Mouse (Mus musculus): ENCODE measurements around the gene Olfr821. TPM values are rescaled to one million over a fixed set of nuclear protein-coding genes. Genes with fewer than 3 reads are reported as not detected.
"Not testable (repeated sequence)": the region's sequence is repeated elsewhere in the genome, so short reads cannot be mapped to it uniquely, and the experiment has no call there.

Gene Olfr821
- polyA plus RNA-seq (2014; fragmentation: Nextera tagmentation; extraction: Ambion mirVana) = not detected in 2 replicates

DNA sequence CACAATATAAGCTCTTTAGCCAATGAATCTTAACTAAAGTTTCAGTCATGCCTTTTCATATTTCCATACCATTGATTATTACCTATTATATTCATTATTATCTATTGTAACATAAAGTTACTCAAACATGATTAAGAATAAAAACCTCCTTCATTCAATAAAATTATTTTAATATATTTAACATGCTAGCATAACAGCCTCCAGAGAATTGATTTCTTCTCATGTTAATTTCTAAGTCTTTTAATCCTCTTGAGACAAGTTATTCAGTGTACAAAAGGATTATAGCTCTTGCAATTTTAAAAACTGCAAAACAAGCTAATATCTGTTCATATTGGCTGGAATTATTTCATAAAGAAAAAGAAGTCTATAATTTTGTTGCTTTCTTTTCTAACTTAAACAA is at the start of gene Olfr821:
Gene Olfr821, plus strand, starts transcription at position 301 of the 400 bp plus-strand sequence.
- no peaks in the 10 kb centered on the region for H3K4me1 ChIP-seq (ENCODE audit: control insufficient read depth in 2 of 2, insufficient read depth in 2 of 2, low read length in 2 of 2)
- no peak within 1 kb of the TSS for H3K27ac ChIP-seq (replicated peaks in 1 of 2; ENCODE audit: control insufficient read depth in 1 of 2, insufficient read depth in 1 of 2, low read depth in 2 of 2, low read length in 2 of 2)
- no peak within 1 kb of the TSS for H3K9ac ChIP-seq (ENCODE audit: low read length)
- H3K36me3 ChIP-seq (ENCODE audit: control insufficient read depth, insufficient read depth, low read length) = no peaks in the 10 kb centered on the region
- no peaks in the 10 kb centered on the region for H3K27me3 ChIP-seq (ENCODE audit: control insufficient read depth, insufficient read depth, low read length)
- H3K4me3 ChIP-seq (ENCODE audit: control insufficient read depth in 1 of 2, insufficient read depth in 1 of 2, low read depth in 1 of 2, low read length in 2 of 2) = no peak within 1 kb of the TSS
- H3K9me3 ChIP-seq (ENCODE audit: control insufficient read depth, low read length) = no peaks in the 10 kb centered on the region
- ATAC-seq (ENCODE audit: insufficient number of reproducible peaks, insufficient read depth, low FRiP score, low read depth) = no peak
- no peak within 1 kb of the TSS for H3K4me2 ChIP-seq (ENCODE audit: low read length)

DNA sequence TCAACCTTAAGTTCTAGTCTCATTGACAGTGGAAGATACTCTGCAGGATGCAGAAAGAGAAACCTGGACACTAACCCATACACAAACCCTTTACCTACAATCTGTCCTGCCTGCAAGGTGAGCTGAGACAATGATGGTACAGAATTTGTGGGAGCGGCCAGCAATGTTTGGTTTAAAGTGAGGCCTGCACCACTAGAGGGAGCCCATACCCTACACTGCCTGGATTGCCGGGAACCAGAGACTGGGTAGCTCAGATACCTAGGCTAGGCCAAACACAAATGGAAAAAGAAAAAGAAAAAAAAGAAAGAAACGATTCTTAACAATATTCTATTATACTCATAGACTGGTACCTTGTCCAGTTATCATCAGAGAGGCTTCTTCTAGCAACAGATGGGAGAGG is 48.3 kb upstream of the Olfr821 start:
- H3K36me3 ChIP-seq (ENCODE audit: control insufficient read depth, insufficient read depth, low read length); H3K9me3 ChIP-seq (ENCODE audit: control insufficient read depth, low read length); H3K4me1 ChIP-seq (ENCODE audit: control insufficient read depth in 2 of 2, insufficient read depth in 2 of 2, low read length in 2 of 2); H3K4me2 ChIP-seq (ENCODE audit: low read length); H3K4me3 ChIP-seq (ENCODE audit: control insufficient read depth in 1 of 2, insufficient read depth in 1 of 2, low read depth in 1 of 2, low read length in 2 of 2); H3K27ac ChIP-seq (replicated peaks in 1 of 2; ENCODE audit: control insufficient read depth in 1 of 2, insufficient read depth in 1 of 2, low read depth in 2 of 2, low read length in 2 of 2); H3K9ac ChIP-seq (ENCODE audit: low read length); H3K27me3 ChIP-seq (ENCODE audit: control insufficient read depth, insufficient read depth, low read length); ATAC-seq (ENCODE audit: insufficient number of reproducible peaks, insufficient read depth, low FRiP score, low read depth): not testable (repeated sequence)
- WGBS = no CpG with 5 or more reads among the region's 3 CpGs

DNA sequence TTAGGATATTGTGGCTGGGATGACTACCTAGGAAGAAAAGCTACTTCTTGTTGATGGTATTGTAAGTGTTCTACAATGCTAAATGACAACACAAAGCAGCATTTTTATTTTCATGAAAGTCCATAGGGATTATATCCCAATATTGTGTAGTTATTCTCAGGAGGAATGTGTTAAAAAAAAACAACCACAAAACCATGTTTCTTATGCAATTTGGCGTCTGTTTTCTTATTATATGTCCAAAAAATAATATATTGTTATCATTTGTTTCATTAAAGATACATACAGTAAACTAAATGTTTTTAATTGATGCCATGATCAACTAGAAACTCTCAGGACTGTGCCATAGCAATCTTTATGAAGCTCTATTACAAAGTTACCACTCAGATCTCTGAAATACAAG is 45.2 kb upstream of the Olfr821 start, which contains the start of gene Gm10310:
Gene Gm10310, minus strand, starts transcription at position 101 of the 400 bp plus-strand sequence.
- not testable (repeated sequence) for H3K4me2 ChIP-seq (ENCODE audit: low read length); ATAC-seq (ENCODE audit: insufficient number of reproducible peaks, insufficient read depth, low FRiP score, low read depth); H3K4me3 ChIP-seq (ENCODE audit: control insufficient read depth in 1 of 2, insufficient read depth in 1 of 2, low read depth in 1 of 2, low read length in 2 of 2); H3K36me3 ChIP-seq (ENCODE audit: control insufficient read depth, insufficient read depth, low read length); H3K4me1 ChIP-seq (ENCODE audit: control insufficient read depth in 2 of 2, insufficient read depth in 2 of 2, low read length in 2 of 2); H3K9ac ChIP-seq (ENCODE audit: low read length); H3K9me3 ChIP-seq (ENCODE audit: control insufficient read depth, low read length); H3K27ac ChIP-seq (replicated peaks in 1 of 2; ENCODE audit: control insufficient read depth in 1 of 2, insufficient read depth in 1 of 2, low read depth in 2 of 2, low read length in 2 of 2); H3K27me3 ChIP-seq (ENCODE audit: control insufficient read depth, insufficient read depth, low read length)
- WGBS = no CpG with 5 or more reads among the region's 1 CpGs

DNA sequence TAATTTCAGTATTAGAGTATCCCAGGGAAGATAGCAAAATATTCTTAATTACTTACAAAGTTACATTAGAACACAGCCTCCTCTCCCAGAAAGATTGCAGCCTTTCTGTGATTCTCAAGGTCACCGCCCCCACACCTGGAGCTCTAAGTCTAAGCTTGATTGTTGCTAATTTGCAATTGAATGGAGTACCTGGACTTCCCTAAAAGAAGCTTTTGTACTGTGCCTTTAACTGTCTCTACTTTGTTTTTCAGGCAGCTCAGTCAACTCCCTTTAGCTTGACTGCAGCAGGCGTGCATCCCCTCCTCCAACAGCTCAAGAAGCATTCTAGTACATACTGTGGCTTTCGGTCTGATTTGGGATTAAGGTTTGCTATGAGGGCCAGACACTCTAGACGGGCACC is 26.0 kb upstream of the Olfr821 start:
- WGBS = 80% methylated on average over 4 of the region's 4 CpGs
- not testable (repeated sequence) for H3K4me3 ChIP-seq (ENCODE audit: control insufficient read depth in 1 of 2, insufficient read depth in 1 of 2, low read depth in 1 of 2, low read length in 2 of 2); H3K4me2 ChIP-seq (ENCODE audit: low read length); ATAC-seq (ENCODE audit: insufficient number of reproducible peaks, insufficient read depth, low FRiP score, low read depth); H3K36me3 ChIP-seq (ENCODE audit: control insufficient read depth, insufficient read depth, low read length); H3K27me3 ChIP-seq (ENCODE audit: control insufficient read depth, insufficient read depth, low read length); H3K9ac ChIP-seq (ENCODE audit: low read length); H3K27ac ChIP-seq (replicated peaks in 1 of 2; ENCODE audit: control insufficient read depth in 1 of 2, insufficient read depth in 1 of 2, low read depth in 2 of 2, low read length in 2 of 2); H3K4me1 ChIP-seq (ENCODE audit: control insufficient read depth in 2 of 2, insufficient read depth in 2 of 2, low read length in 2 of 2); H3K9me3 ChIP-seq (ENCODE audit: control insufficient read depth, low read length)

DNA sequence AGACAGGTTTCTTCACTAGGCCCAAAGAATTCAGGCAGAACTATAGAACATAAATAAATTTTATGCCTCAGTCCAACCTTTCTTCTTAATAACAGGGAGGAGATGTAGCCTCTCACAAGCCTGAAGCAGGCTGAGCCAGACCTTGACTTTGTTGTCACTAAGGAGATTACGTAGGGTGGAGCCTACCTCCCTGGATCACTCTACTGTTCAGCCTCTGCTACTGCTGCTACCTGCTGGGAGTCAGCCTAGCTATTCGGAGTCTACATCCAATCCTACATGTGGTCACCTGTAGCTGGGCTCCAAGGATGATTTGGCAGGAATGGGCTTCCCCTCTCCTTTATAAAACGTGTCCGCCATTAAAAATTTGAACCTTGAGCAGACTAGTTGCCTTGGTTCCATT is 24.8 kb upstream of the Olfr821 start:
- not testable (repeated sequence) for H3K4me2 ChIP-seq (ENCODE audit: low read length); H3K27ac ChIP-seq (replicated peaks in 1 of 2; ENCODE audit: control insufficient read depth in 1 of 2, insufficient read depth in 1 of 2, low read depth in 2 of 2, low read length in 2 of 2); ATAC-seq (ENCODE audit: insufficient number of reproducible peaks, insufficient read depth, low FRiP score, low read depth); H3K27me3 ChIP-seq (ENCODE audit: control insufficient read depth, insufficient read depth, low read length); H3K4me3 ChIP-seq (ENCODE audit: control insufficient read depth in 1 of 2, insufficient read depth in 1 of 2, low read depth in 1 of 2, low read length in 2 of 2); H3K9ac ChIP-seq (ENCODE audit: low read length); H3K9me3 ChIP-seq (ENCODE audit: control insufficient read depth, low read length); H3K4me1 ChIP-seq (ENCODE audit: control insufficient read depth in 2 of 2, insufficient read depth in 2 of 2, low read length in 2 of 2); H3K36me3 ChIP-seq (ENCODE audit: control insufficient read depth, insufficient read depth, low read length)
- 73% methylated on average over 4 of the region's 4 CpGs for WGBS

- H3K27ac ChIP-seq (replicated peaks in 1 of 2; ENCODE audit: control insufficient read depth in 1 of 2, insufficient read depth in 1 of 2, low read depth in 2 of 2, low read length in 2 of 2) = no peak within 1 kb of the TSS
- H3K4me2 ChIP-seq (ENCODE audit: low read length) = no peak within 1 kb of the TSS
- no peak for ATAC-seq (ENCODE audit: insufficient number of reproducible peaks, insufficient read depth, low FRiP score, low read depth)
- no peaks in the 10 kb centered on the region for H3K9me3 ChIP-seq (ENCODE audit: control insufficient read depth, low read length)
- no peaks in the 10 kb centered on the region for H3K36me3 ChIP-seq (ENCODE audit: control insufficient read depth, insufficient read depth, low read length)
- H3K9ac ChIP-seq (ENCODE audit: low read length) = no peak within 1 kb of the TSS
- H3K4me3 ChIP-seq (ENCODE audit: control insufficient read depth in 1 of 2, insufficient read depth in 1 of 2, low read depth in 1 of 2, low read length in 2 of 2) = no peak within 1 kb of the TSS
- no peaks in the 10 kb centered on the region for H3K4me1 ChIP-seq (ENCODE audit: control insufficient read depth in 2 of 2, insufficient read depth in 2 of 2, low read length in 2 of 2)
- H3K27me3 ChIP-seq (ENCODE audit: control insufficient read depth, insufficient read depth, low read length) = no peaks in the 10 kb centered on the region
Observed at GRCm38 (mm10) chr10:130012321-130012720, 17.8 kb upstream of the Olfr821 start, which contains the start of gene Olfr820. Gene Olfr820, plus strand, starts transcription at chr10:130012621.

GRCm38 (mm10) chr10:130037096-130037495 is 6.9 kb downstream of the Olfr821 start:
- Histone ChIP-seq H3K4me3 (ENCODE audit: control insufficient read depth in 1 of 2, insufficient read depth in 1 of 2, low read depth in 1 of 2, low read length in 2 of 2) (no peak overlapping the region), H3K27me3 (ENCODE audit: control insufficient read depth, insufficient read depth, low read length) (no peaks in the 10 kb centered on the region), H3K4me2 (ENCODE audit: low read length) (no peak overlapping the region), H3K9ac (ENCODE audit: low read length) (no peak overlapping the region), H3K27ac (replicated peaks in 1 of 2; ENCODE audit: control insufficient read depth in 1 of 2, insufficient read depth in 1 of 2, low read depth in 2 of 2, low read length in 2 of 2) (no peak overlapping the region), H3K9me3 (ENCODE audit: control insufficient read depth, low read length) (no peaks in the 10 kb centered on the region), H3K4me1 (ENCODE audit: control insufficient read depth in 2 of 2, insufficient read depth in 2 of 2, low read length in 2 of 2) (no peaks in the 10 kb centered on the region), H3K36me3 (ENCODE audit: control insufficient read depth, insufficient read depth, low read length) (no peaks in the 10 kb centered on the region)
- WGBS = 59% methylated on average over 6 of the region's 6 CpGs
- ATAC-seq (ENCODE audit: insufficient number of reproducible peaks, insufficient read depth, low FRiP score, low read depth) = no peak

DNA sequence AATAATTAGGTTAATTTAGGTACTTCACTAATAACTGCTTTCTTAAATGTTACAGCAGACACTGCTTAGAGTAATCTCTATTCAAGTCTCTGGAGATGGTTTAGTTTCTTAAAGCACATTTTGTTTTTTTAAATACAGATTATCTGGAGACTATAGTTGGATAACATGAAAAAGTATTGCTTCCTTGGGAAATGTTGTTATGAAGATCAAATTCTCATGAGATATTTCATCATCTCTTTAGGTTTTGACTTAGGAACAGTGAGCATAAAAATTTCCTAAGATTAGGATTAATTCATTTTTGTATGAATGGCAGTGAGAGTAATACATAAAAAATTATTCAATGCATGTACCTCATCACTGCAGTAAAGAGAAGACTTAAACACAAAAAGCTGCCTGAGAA is 40.8 kb downstream of the Olfr821 start, which contains the start of gene Olfr822:
Gene Olfr822, plus strand, starts transcription at position 301 of the 400 bp plus-strand sequence.
- Histone ChIP-seq H3K27me3 (ENCODE audit: control insufficient read depth, insufficient read depth, low read length) (no peaks in the 10 kb centered on the region), H3K4me2 (ENCODE audit: low read length) (no peak within 1 kb of the TSS), H3K27ac (replicated peaks in 1 of 2; ENCODE audit: control insufficient read depth in 1 of 2, insufficient read depth in 1 of 2, low read depth in 2 of 2, low read length in 2 of 2) (no peak within 1 kb of the TSS), H3K36me3 (ENCODE audit: control insufficient read depth, insufficient read depth, low read length) (no peaks in the 10 kb centered on the region), H3K4me3 (ENCODE audit: control insufficient read depth in 1 of 2, insufficient read depth in 1 of 2, low read depth in 1 of 2, low read length in 2 of 2) (no peak within 1 kb of the TSS), H3K9me3 (ENCODE audit: control insufficient read depth, low read length) (no peaks in the 10 kb centered on the region), H3K9ac (ENCODE audit: low read length) (no peak within 1 kb of the TSS), H3K4me1 (ENCODE audit: control insufficient read depth in 2 of 2, insufficient read depth in 2 of 2, low read length in 2 of 2) (no peaks in the 10 kb centered on the region)
- no peak for ATAC-seq (ENCODE audit: insufficient number of reproducible peaks, insufficient read depth, low FRiP score, low read depth)
